Mouse (Mus musculus) telencephalon, adult 2 months (tissue): ENCODE data around the gene Xpnpep3.
"Not testable (repeated sequence)": the region's sequence is repeated elsewhere in the genome, so short reads cannot be mapped to it uniquely, and the experiment has no call there.

Experiments
- DNase-seq: peaks from one replicate; pipeline ENCODE4 v3.0.0-alpha.2; 2011; ENCODE audit warnings: low read depth, low spot score

The Xpnpep3 gene

DNA sequence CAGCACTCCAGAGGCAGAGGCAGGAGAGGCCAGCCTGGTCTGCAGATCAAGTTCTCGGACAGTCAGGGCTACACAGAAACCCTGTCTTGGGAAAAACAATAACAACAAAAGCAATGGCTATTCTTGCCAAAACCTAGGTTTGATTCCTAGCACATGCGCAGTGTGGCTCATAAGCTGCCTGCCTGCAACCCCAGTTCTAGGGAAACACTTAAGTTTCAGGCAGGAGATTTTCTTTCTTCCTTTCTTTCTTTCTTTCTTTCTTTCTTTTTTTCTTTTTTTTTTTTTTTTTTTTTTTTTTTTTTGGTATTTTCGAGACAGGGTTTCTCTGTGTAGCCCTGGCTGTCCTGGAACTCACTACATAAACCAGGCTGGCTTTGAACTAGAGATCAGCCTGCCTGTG, 80.3 kb downstream of the Xpnpep3 start:
- DNase-seq: not testable (repeated sequence)

GRCm38 (mm10) chr15:81480977-81481379, 81.0 kb downstream of the Xpnpep3 start:
- peak; percentile 31 for DNase-seq

- DNase-seq: no peak
Observed at GRCm38 (mm10) chr15:81482966-81483365, 83.0 kb downstream of the Xpnpep3 start.

GRCm38 (mm10) chr15:81483691-81484090, 83.8 kb downstream of the Xpnpep3 start:
- no peak for DNase-seq

- no peak for DNase-seq
Observed at GRCm38 (mm10) chr15:81485483-81485882, 85.5 kb downstream of the Xpnpep3 start.

DNA sequence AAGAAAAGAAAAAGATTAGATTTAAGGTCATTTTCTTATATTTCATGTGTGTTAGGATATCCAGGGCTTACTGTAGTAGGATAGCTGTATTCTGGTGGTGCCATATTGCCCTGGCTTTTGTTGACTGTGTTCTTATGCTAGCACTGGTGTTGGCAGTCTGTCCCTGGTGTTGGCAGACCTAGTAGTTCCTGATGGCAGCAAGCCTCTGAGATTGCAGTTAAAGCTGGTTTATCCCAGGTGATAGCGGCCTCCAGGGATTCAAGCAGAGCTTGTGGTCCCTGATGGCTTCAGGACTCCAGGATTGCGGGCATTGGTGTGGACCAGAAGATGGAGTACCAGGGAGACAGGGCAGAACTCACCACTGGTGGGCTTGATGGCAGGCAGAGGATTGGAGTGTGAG, 103.5 kb downstream of the Xpnpep3 start:
- no peak for DNase-seq

DNA sequence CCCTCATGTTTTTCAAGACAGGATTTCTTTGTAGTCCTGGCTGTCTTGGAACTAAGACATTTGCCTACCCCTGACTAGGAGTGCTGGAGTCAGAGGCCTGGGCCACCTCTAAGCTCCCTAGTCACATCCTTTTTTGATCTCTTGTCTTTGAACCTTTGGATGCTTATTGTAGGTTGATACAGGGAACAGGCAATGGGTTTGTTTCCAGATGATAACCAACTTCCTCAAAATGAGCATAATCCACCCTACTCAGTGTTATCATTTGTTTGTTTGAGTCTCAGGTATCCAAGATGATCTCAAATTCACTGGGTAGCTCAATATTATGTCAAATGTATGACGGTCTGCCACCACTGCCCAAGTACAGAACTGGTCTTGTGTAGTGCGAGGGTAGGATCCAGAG, 104.1 kb downstream of the Xpnpep3 start:
- no peak for DNase-seq
